Mouse (Mus musculus) layer of hippocampus, postnatal 25 days (tissue): Measurements from ENCODE around the gene Robo2. TPM values are rescaled to one million over a fixed set of nuclear protein-coding genes. Genes with fewer than 3 reads are reported as not detected.

Source experiments
- DNase-seq, 2 experiments: peaks; one replicate each; pipeline ENCODE4 v3.0.0; 2022; ENCODE audit warnings: mixed read lengths in 2 of 2, low spot score in 1 of 2; ENCODE audit errors: extremely low spot score in 1 of 2
- total RNA-seq, 2 experiments: library from RNA; stranded (reverse); gene quantifications; 2 replicates each; pipeline ENCODE4 v1.2.3; 2021

Robo2 gene
- total RNA-seq, 2 experiments from 2014 or later, result 111 to 113 TPM

- DNase-seq, result no peak
Measured at GRCm38 (mm10) chr16:74338969-74339630, 72.5 kb downstream of the Robo2 start.

- DNase-seq, result no peak
Measured at GRCm38 (mm10) chr16:74321666-74322371, 89.8 kb downstream of the Robo2 start.

- no peak for DNase-seq
Measured at GRCm38 (mm10) chr16:74316150-74316549, 95.5 kb downstream of the Robo2 start.

GRCm38 (mm10) chr16:74313222-74313621 is 98.4 kb downstream of the Robo2 start:
- no peak for DNase-seq

GRCm38 (mm10) chr16:74307543-74307887 is 104.1 kb downstream of the Robo2 start:
- DNase-seq, result no peak

- no peak for DNase-seq
Measured at GRCm38 (mm10) chr16:74306876-74307542, 104.6 kb downstream of the Robo2 start.

GRCm38 (mm10) chr16:74287878-74288277 is 123.7 kb downstream of the Robo2 start:
- no peak for DNase-seq

- no peak for DNase-seq
Measured at GRCm38 (mm10) chr16:74282549-74282948, 129.1 kb downstream of the Robo2 start.

- no peak for DNase-seq
Measured at GRCm38 (mm10) chr16:74276855-74277573, 134.6 kb downstream of the Robo2 start.

GRCm38 (mm10) chr16:74274596-74274995 is 137.0 kb downstream of the Robo2 start:
- no peak for DNase-seq

- no peak for DNase-seq
Measured at GRCm38 (mm10) chr16:74272993-74273392, 138.6 kb downstream of the Robo2 start.

GRCm38 (mm10) chr16:74258241-74258640 is 153.4 kb downstream of the Robo2 start:
- DNase-seq, result no peak

- DNase-seq, result no peak
Measured at GRCm38 (mm10) chr16:74244452-74244851, 167.2 kb downstream of the Robo2 start.

- DNase-seq, result no peak
Measured at GRCm38 (mm10) chr16:74241534-74241933, 170.1 kb downstream of the Robo2 start.

GRCm38 (mm10) chr16:74237411-74237930 is 174.2 kb downstream of the Robo2 start:
- DNase-seq, result no peak

- no peak for DNase-seq
Measured at GRCm38 (mm10) chr16:74234393-74235059, 177.1 kb downstream of the Robo2 start.

- DNase-seq, result no peak
Measured at GRCm38 (mm10) chr16:74233596-74233995, 178.0 kb downstream of the Robo2 start.

- no peak for DNase-seq
Measured at GRCm38 (mm10) chr16:74227285-74227684, 184.3 kb downstream of the Robo2 start.

- DNase-seq, result no peak
Measured at GRCm38 (mm10) chr16:74225423-74226272, 186.0 kb downstream of the Robo2 start.
